Mouse (Mus musculus) midbrain, embryonic 14.5 days (tissue): ENCODE data around the gene Bysl. TPM values are rescaled to one million over a fixed set of nuclear protein-coding genes. Genes with fewer than 3 reads are reported as not detected.

Experiments used
- ATAC-seq: fragments of 200-750 bp; cut with Nextera tagmentation; 2 replicates; pipeline ENCODE4 v1.8.0; 2017; ENCODE audit warnings: moderate number of reproducible peaks, moderate library complexity; ENCODE audit not compliant: low FRiP score, low TSS enrichment
- DNase-seq: peaks from one replicate; pipeline ENCODE4 v3.0.0-alpha.2; 2015
- H3K27ac ChIP-seq: fragments of 300-500 bp; sonication (generic); replicated peaks from 2 replicates; pipeline ENCODE4 v1.5.1; 2014; ENCODE audit warnings: mild to moderate bottlenecking, low read depth, low read length, moderate library complexity
- H3K27me3 ChIP-seq: fragments of 300-500 bp; sonication (generic); 2 replicates; pipeline ENCODE4 v1.6.1; 2014; ENCODE audit warnings: low read length, control low read depth, mixed read lengths; ENCODE audit not compliant: control insufficient read depth, insufficient read depth
- H3K36me3 ChIP-seq: fragments of 300-500 bp; sonication (generic); 2 replicates; pipeline ENCODE4 v1.6.1; 2014; ENCODE audit warnings: low read length, control low read depth; ENCODE audit not compliant: control insufficient read depth, insufficient read depth
- H3K4me1 ChIP-seq: fragments of 300-500 bp; sonication (generic); 2 replicates; pipeline ENCODE4 v1.6.1; 2014; ENCODE audit warnings: mild to moderate bottlenecking, antibody characterized with exemption, low read length, control low read depth; ENCODE audit not compliant: control insufficient read depth, insufficient read depth
- H3K4me2 ChIP-seq: fragments of 300-500 bp; sonication (generic); 2 replicates; pipeline ENCODE4 v1.6.1; 2014; ENCODE audit warnings: mild to moderate bottlenecking, low read length, moderate library complexity
- H3K4me3 ChIP-seq: fragments of 300-500 bp; sonication (generic); replicated peaks from 2 replicates; pipeline ENCODE4 v1.5.1; 2014; ENCODE audit warnings: low read depth, low read length
- H3K9ac ChIP-seq: fragments of 300-500 bp; sonication (generic); replicated peaks from 2 replicates; pipeline ENCODE4 v1.6.1; 2014; ENCODE audit warnings: mild to moderate bottlenecking, low read length, moderate library complexity
- H3K9me3 ChIP-seq: fragments of 300-500 bp; sonication (generic); 2 replicates; pipeline ENCODE4 v1.6.1; 2016; ENCODE audit warnings: low read length, control low read depth, mixed read lengths; ENCODE audit not compliant: control insufficient read depth
- WGBS: fragments of 180-500 bp; shearing (Covaris S2); extraction: QIAGEN DNeasy Blood & Tissue Kit; methylation state at CpG from one replicate; pipeline ENCODE4 v1.1.7; 2014; 5-methylcytosine and 5-hydroxymethylcytosine counted together
- polyA plus RNA-seq: library from polyadenylated mRNA; unstranded; fragments of >200 nt; fragmentation: Nextera tagmentation; extraction: Ambion mirVana; gene quantifications from 2 replicates; pipeline ENCODE4 v1.2.1, GENCODE M21; 2014

The Bysl gene
- polyA plus RNA-seq, 1 experiment from 2014 or later = 32.0 TPM

DNA sequence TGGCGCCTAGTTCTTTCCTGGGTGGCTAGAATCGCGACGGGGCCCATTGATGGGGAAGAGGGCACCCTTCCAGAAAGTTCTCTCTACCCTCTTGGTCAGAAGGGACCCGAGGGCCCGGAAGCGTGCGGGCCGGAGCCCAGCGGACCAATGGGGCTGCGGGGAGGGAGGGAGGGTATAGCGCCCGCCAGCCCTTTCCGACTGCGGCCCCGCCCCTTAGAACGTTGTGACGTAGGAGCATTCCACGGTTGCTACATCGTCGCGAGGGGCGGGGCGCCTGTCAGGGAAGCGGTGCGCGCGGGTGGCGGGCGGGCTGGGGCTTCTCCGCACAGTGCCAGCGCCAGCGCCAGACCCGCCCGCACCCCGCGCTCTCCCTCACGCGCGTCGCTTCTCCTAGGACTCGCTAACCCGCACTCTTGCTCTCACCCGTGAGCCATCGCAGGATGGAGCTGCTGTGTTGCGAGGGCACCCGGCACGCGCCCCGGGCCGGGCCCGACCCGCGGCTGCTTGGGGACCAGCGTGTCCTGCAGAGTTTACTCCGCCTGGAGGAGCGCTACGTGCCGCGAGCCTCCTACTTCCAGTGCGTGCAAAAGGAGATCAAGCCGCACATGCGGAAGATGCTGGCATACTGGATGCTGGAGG is 18.0 kb downstream of the Bysl start:
- H3K4me2 ChIP-seq = peak overlapping the region; percentile 84
- no peaks in the 10 kb centered on the region for H3K36me3 ChIP-seq
- H3K9me3 ChIP-seq = no peaks in the 10 kb centered on the region
- peak; percentile 87 for ATAC-seq
- peak overlapping the region; percentile 63 for H3K9ac ChIP-seq
- peak overlapping the region; percentile 71 for H3K27ac ChIP-seq
- DNase-seq = peak; percentile 96
- H3K4me1 ChIP-seq = peaks cover 33% of the 10 kb centered on the region
- WGBS = 1% methylated on average over 63 of the region's 63 CpGs
- peak overlapping the region; percentile 63 for H3K4me3 ChIP-seq
- no peaks in the 10 kb centered on the region for H3K27me3 ChIP-seq

DNA sequence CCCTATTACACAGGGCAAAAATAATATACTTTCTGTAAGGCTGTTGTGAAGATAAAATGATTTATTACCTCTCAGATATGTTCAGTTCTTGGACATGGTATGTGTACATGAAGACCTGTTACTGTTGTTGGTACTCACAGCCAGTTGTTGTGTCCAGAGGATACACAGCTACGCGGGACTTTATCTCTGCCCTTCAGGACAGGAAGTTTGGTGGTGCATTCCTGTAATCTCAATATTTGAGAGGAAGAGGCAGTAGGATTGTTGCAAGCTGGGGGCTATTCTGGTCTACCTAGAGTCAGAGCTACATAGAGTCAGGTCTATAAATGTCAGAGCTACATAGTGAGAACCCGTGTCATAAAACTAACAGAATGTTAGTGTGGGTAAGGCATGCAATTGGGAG is 20.2 kb downstream of the Bysl start:
- Histone ChIP-seq H3K4me1 (peaks cover 20% of the 10 kb centered on the region), H3K4me3 (no peak overlapping the region), H3K27me3 (no peaks in the 10 kb centered on the region), H3K27ac (no peak overlapping the region), H3K9me3 (no peaks in the 10 kb centered on the region), H3K9ac (no peak overlapping the region), H3K4me2 (no peak overlapping the region), H3K36me3 (no peaks in the 10 kb centered on the region)
- whole genome bisulfite sequencing = 93% methylated on average over 3 of the region's 3 CpGs
- DNase-seq = no peak
- no peak for ATAC-seq

DNA sequence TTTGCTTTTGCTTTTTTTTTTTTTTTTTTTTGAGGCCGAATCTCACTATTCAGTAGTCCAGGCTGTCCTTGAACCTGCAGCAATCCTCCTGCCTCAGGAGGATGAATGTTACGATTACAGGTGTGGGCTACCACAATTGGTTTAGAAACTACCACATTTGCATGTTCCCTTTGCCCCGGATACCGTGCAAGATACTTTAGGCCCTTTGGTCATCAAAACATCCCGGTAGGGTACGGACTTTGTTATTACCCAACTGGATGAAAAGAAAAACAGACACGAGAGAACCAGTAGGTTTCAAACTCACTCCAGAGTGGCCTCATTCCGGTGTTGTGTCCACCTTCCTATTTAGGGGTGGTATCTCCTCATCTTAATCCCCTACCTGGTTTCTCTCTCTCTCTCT is 22.8 kb downstream of the Bysl start:
- H3K9me3 ChIP-seq = no peaks in the 10 kb centered on the region
- H3K27me3 ChIP-seq = no peaks in the 10 kb centered on the region
- H3K4me2 ChIP-seq = no peak overlapping the region
- no peak for DNase-seq
- WGBS = 84% methylated on average over 8 of the region's 8 CpGs
- no peak overlapping the region for H3K9ac ChIP-seq
- H3K4me3 ChIP-seq = no peak overlapping the region
- ATAC-seq = no peak
- no peak overlapping the region for H3K27ac ChIP-seq
- H3K36me3 ChIP-seq = no peaks in the 10 kb centered on the region
- no peaks in the 10 kb centered on the region for H3K4me1 ChIP-seq

DNA sequence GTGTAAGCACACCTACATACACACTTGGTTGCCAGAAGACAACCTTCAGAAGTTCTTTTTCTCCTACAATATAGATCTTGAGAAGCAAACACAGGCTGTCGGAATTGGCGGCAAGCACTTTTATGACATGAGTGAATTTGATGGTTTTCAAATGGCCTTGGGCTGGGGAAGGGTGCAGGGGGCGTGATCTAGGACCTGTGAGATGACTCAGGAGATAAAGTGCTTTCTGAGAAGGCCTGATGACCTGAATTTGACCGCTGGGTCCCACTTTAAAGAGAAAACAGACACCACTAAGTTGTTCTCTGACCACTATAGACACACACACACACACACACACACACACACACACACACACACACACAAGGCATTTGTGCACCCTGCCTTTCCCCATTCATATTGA is 30.3 kb downstream of the Bysl start:
- 94% methylated on average over 4 of the region's 4 CpGs for WGBS
- Histone ChIP-seq H3K9me3 (no peaks in the 10 kb centered on the region), H3K36me3 (no peaks in the 10 kb centered on the region), H3K4me3 (no peak overlapping the region), H3K9ac (no peak overlapping the region), H3K27ac (no peak overlapping the region), H3K4me1 (no peaks in the 10 kb centered on the region), H3K27me3 (no peaks in the 10 kb centered on the region), H3K4me2 (no peak overlapping the region)
- no peak for DNase-seq
- ATAC-seq = no peak

DNA sequence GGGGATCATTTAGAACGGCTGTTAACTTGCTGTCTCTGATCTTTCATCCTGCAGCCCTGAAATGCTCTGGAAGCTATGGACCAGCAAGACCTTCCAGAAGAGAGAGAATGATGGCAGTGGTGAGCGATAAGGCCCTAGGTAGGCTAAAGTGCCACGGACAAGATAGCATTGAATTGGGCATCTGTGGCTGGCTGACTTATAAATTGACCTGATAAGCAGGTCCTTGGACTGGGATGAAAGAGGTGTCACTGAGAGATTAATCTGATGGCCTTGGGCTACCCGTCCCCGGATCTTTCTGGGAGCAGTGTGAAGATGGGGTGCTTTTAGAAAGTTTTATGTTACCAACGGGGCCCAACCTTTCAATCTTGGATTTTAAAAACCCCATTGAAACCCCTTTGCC is 32.6 kb downstream of the Bysl start:
- no peaks in the 10 kb centered on the region for H3K36me3 ChIP-seq
- ATAC-seq (no peak), DNase-seq (no peak)
- no peaks in the 10 kb centered on the region for H3K27me3 ChIP-seq
- no peak overlapping the region for H3K27ac ChIP-seq
- no peak overlapping the region for H3K4me3 ChIP-seq
- H3K9me3 ChIP-seq = no peaks in the 10 kb centered on the region
- no peak overlapping the region for H3K4me2 ChIP-seq
- no peak overlapping the region for H3K9ac ChIP-seq
- WGBS = 88% methylated on average over 6 of the region's 6 CpGs
- no peaks in the 10 kb centered on the region for H3K4me1 ChIP-seq

DNA sequence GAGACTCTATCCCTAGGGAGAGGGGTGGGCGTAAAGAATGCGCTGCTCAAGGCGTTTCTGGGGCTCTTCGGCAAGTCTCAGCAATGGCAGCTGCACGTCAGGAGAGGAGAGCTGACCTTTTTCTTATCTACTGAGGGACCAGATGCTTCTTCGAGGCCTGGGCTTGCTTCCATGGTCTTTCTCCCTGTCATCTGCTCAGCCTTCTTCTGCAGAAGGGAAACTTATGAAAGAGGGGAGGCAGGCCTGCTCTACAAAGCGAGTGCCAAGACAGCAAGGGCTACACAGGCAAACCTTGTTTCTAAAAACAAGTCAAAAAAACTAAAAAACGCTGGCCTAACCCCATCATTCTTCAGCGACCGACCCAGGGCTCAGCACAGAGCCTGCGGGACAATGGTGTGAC is 36.5 kb downstream of the Bysl start:
- H3K4me3 ChIP-seq = no peak overlapping the region
- 73% methylated on average over 11 of the region's 11 CpGs for WGBS
- H3K27me3 ChIP-seq = no peaks in the 10 kb centered on the region
- no peaks in the 10 kb centered on the region for H3K9me3 ChIP-seq
- no peaks in the 10 kb centered on the region for H3K36me3 ChIP-seq
- no peaks in the 10 kb centered on the region for H3K4me1 ChIP-seq
- H3K27ac ChIP-seq = no peak overlapping the region
- ATAC-seq (no peak), DNase-seq (peak; percentile 1)
- H3K9ac ChIP-seq = no peak overlapping the region
- no peak overlapping the region for H3K4me2 ChIP-seq

DNA sequence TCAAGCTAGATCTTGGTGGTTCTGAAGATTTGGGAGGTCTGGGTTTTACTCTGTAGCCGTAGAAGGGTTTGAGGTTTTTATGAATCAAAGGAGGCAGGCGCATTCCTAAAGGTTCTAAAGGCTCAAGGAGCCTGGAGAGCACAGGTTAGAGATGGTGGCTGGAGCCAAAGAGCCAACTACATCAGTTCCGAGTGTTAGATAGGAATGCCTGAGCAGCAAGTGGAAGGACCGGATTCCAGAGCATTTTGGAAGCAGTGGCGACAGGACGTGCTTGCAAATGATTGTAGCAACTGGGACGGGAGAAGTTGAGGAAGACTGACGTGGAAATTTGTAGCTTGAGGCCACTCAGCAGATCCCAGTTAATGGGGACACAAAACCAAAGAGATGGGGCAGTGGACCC is 37.3 kb downstream of the Bysl start:
- DNase-seq = no peak
- ATAC-seq = no peak

DNA sequence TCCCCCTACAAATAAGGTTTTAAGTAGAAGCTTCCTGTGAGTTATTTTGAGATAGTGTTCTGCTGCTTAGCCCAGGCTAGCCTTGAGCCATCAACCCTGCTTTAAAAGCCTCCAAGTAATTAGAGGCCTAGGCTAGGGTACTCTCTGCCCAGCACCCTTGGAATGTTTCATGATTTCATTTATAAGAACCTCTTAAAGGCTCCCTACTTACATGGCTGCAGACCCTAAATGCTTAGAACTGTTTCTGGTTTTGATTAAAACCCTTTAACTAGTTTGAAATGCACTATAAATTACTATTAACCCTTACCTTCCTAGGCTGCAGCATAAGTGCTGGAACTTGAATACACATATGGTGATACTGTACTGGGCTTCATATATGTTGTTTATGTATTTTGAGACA is 38.9 kb downstream of the Bysl start:
- H3K4me3 ChIP-seq = no peak overlapping the region
- no peaks in the 10 kb centered on the region for H3K9me3 ChIP-seq
- H3K9ac ChIP-seq = no peak overlapping the region
- ATAC-seq = no peak
- H3K36me3 ChIP-seq = no peaks in the 10 kb centered on the region
- no peaks in the 10 kb centered on the region for H3K4me1 ChIP-seq
- H3K4me2 ChIP-seq = no peak overlapping the region
- no peaks in the 10 kb centered on the region for H3K27me3 ChIP-seq
- H3K27ac ChIP-seq = no peak overlapping the region
- no peak for DNase-seq

More for the DNA sequence above, 37.3 kb downstream of the Bysl start:
- Histone ChIP-seq H3K4me3 (no peak overlapping the region), H3K9ac (no peak overlapping the region), H3K4me1 (no peaks in the 10 kb centered on the region), H3K36me3 (no peaks in the 10 kb centered on the region), H3K4me2 (no peak overlapping the region), H3K27me3 (no peaks in the 10 kb centered on the region), H3K27ac (no peak overlapping the region), H3K9me3 (no peaks in the 10 kb centered on the region)
- WGBS = 78% methylated on average over 8 of the region's 8 CpGs

DNA sequence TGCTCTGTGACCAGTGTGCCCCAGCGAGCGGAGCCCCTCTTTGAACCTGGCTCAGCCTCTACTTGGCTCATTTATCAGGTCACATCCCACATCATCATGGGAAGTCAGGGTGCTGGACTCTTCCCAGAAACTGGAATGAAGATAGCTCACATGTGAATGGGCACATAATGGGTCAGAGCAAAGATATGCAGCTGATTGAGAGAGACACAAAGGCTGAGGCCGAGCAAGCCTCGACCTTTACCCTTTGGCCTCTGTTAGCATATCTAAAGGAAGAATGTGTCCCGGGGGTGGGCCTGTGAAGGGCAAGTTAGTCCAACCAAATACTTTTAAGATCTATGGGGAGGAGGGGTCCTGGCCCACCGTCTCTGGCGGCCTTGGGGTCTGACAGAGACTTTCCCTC is 39.7 kb downstream of the Bysl start:
- WGBS = 13% methylated on average over 7 of the region's 7 CpGs

More for the DNA sequence above, 39.7 kb downstream of the Bysl start:
- Histone ChIP-seq H3K9ac (no peak overlapping the region), H3K27me3 (no peaks in the 10 kb centered on the region), H3K4me2 (no peak overlapping the region), H3K9me3 (no peaks in the 10 kb centered on the region), H3K4me1 (no peaks in the 10 kb centered on the region), H3K27ac (no peak overlapping the region), H3K4me3 (no peak overlapping the region), H3K36me3 (no peaks in the 10 kb centered on the region)
- ATAC-seq = no peak
- no peak for DNase-seq
